Mouse (Mus musculus) CH12.LX (cell line): ENCODE measurements around the gene Ralb. TPM values are rescaled to one million over a fixed set of nuclear protein-coding genes. Genes with fewer than 3 reads are reported as not detected.

Experiments
- DNase-seq: peaks from one replicate; pipeline ENCODE4 v3.0.0-alpha.2; 2013; ENCODE audit errors: extremely low read depth
- H3K27ac ChIP-seq: 2 replicates; pipeline ENCODE4 v1.5.1; 2012; ENCODE audit warnings: low read depth, mild to moderate bottlenecking, control low read depth, moderate library complexity; ENCODE audit not compliant: insufficient read depth
- H3K27me3 ChIP-seq: replicated peaks from 2 replicates; pipeline ENCODE3; 2012; ENCODE audit warnings: inconsistent platforms
- H3K36me3 ChIP-seq, 2 experiments: replicated peaks in 1 of 2; 2 replicates each; pipeline versions ENCODE3 to v1.6.1; 2012; ENCODE audit warnings: inconsistent platforms in 1 of 2, low read length in 1 of 2, mild to moderate bottlenecking in 1 of 2, mixed read lengths in 1 of 2, moderate library complexity in 1 of 2; ENCODE audit not compliant: control insufficient read depth in 1 of 2, insufficient read depth in 1 of 2
- H3K4me1 ChIP-seq, 2 experiments: 2 replicates each; pipeline ENCODE4 v1.6.1; 2012; ENCODE audit warnings: inconsistent platforms in 1 of 2, moderate library complexity in 1 of 2; ENCODE audit not compliant: insufficient read depth in 2 of 2, control insufficient read depth in 1 of 2
- H3K4me2 ChIP-seq: 2 replicates; pipeline ENCODE4 v1.6.1; 2012; ENCODE audit warnings: low read depth, mild to moderate bottlenecking, control low read depth; ENCODE audit not compliant: poor library complexity, insufficient read depth, severe bottlenecking
- H3K4me3 ChIP-seq, 3 experiments: fragments of 150-350 bp in 1 of 3; sonication (generic) in 1 of 3; replicated peaks in 1 of 3; 2 replicates each; pipeline versions ENCODE3 to v1.5.1; 2011 to 2012; ENCODE audit warnings: low read depth in 2 of 3, low read length in 2 of 3, mild to moderate bottlenecking in 2 of 3, moderate library complexity in 2 of 3, control low read depth in 1 of 3, improper control_type of control experiment in 1 of 3, inconsistent platforms in 1 of 3, mixed read lengths in 1 of 3; ENCODE audit not compliant: poor library complexity in 1 of 3
- H3K79me2 ChIP-seq: replicated peaks from 2 replicates; pipeline ENCODE4 v1.6.1; 2012; ENCODE audit warnings: mild to moderate bottlenecking, moderate library complexity; ENCODE audit not compliant: control insufficient read depth, poor library complexity, insufficient read depth, severe bottlenecking; ENCODE audit errors: extremely low read depth
- H3K9ac ChIP-seq: 2 replicates; pipeline ENCODE4 v1.6.1; 2012; ENCODE audit warnings: low read depth, mild to moderate bottlenecking, control low read depth, moderate library complexity; ENCODE audit not compliant: insufficient read depth
- H3K9me3 ChIP-seq: replicated peaks from 2 replicates; pipeline ENCODE3; 2012; ENCODE audit warnings: low read length, inconsistent platforms, mixed read lengths
- BHLHE40 ChIP-seq: IDR thresholded peaks from 2 replicates; pipeline ENCODE4 v1.6.1; 2011; ENCODE audit warnings: mild to moderate bottlenecking, low read depth, low read length, improper control_type of control experiment
- CHD1 ChIP-seq: IDR thresholded peaks from 2 replicates; pipeline ENCODE4 v1.6.1; 2012; ENCODE audit warnings: low read depth, low read length, improper control_type of control experiment, inconsistent platforms
- CHD2 ChIP-seq: IDR thresholded peaks from 2 replicates; pipeline ENCODE4 v1.6.1; 2011; ENCODE audit warnings: low read length, improper control_type of control experiment
- CTCF ChIP-seq, 2 experiments: IDR thresholded peaks in 1 of 2; conservative IDR thresholded peaks in 1 of 2; 2 replicates each; pipeline ENCODE4 v1.5.1; 2011 to 2012; ENCODE audit warnings: low read depth in 2 of 2, low read length in 2 of 2, improper control_type of control experiment in 1 of 2, inconsistent platforms in 1 of 2, mild to moderate bottlenecking in 1 of 2, moderate library complexity in 1 of 2
- EP300 ChIP-seq: IDR thresholded peaks from 2 replicates; pipeline ENCODE4 v1.6.1; 2011; ENCODE audit warnings: low read length, improper control_type of control experiment
- ETS1 ChIP-seq: conservative IDR thresholded peaks from 2 replicates; pipeline ENCODE4 v1.6.1; 2012; ENCODE audit warnings: low read depth, mild to moderate bottlenecking, inconsistent platforms, low read length, improper control_type of control experiment, moderate library complexity
- GABPA ChIP-seq: IDR thresholded peaks from 2 replicates; pipeline ENCODE4 v1.6.1; 2012; ENCODE audit warnings: low read depth, low read length, improper control_type of control experiment, inconsistent platforms; ENCODE audit not compliant: insufficient replicate concordance
- HCFC1 ChIP-seq: IDR thresholded peaks from 2 replicates; pipeline ENCODE4 v1.6.1; 2012; ENCODE audit warnings: low read depth, mild to moderate bottlenecking, inconsistent platforms, low read length, improper control_type of control experiment
- IRF4 ChIP-seq: IDR thresholded peaks from 2 replicates; pipeline ENCODE4 v1.6.1; 2014; ENCODE audit warnings: low read depth, mild to moderate bottlenecking, inconsistent platforms, low read length, improper control_type of control experiment
- KAT2A ChIP-seq: IDR thresholded peaks from 2 replicates; pipeline ENCODE4 v1.6.1; 2012; ENCODE audit warnings: low read length, improper control_type of control experiment, inconsistent platforms; ENCODE audit not compliant: insufficient replicate concordance
- MAFK ChIP-seq: IDR thresholded peaks from 2 replicates; pipeline ENCODE4 v1.6.1; 2011; ENCODE audit warnings: low read length, improper control_type of control experiment; ENCODE audit not compliant: insufficient replicate concordance
- MAZ ChIP-seq: IDR thresholded peaks from 2 replicates; pipeline ENCODE4 v1.6.1; 2012; ENCODE audit warnings: low read depth, mild to moderate bottlenecking, inconsistent platforms, low read length, improper control_type of control experiment, moderate library complexity
- MXI1 ChIP-seq: IDR thresholded peaks from 2 replicates; pipeline ENCODE4 v1.6.1; 2011; ENCODE audit warnings: mild to moderate bottlenecking, low read depth, low read length, improper control_type of control experiment
- NELFE ChIP-seq: IDR thresholded peaks from 2 replicates; pipeline ENCODE4 v1.6.1; 2011; ENCODE audit warnings: low read depth, low read length, improper control_type of control experiment
- POLR2AphosphoS2 ChIP-seq: IDR thresholded peaks from 2 replicates; pipeline ENCODE4 v1.6.1; 2011; ENCODE audit warnings: low read depth, low read length, improper control_type of control experiment
- SMC3 ChIP-seq: IDR thresholded peaks from 2 replicates; pipeline ENCODE4 v1.6.1; 2011; ENCODE audit warnings: low read depth, low read length, improper control_type of control experiment
- TCF12 ChIP-seq: IDR thresholded peaks from 2 replicates; pipeline ENCODE4 v1.6.1; 2014; ENCODE audit warnings: low read depth, mild to moderate bottlenecking, inconsistent platforms, low read length, improper control_type of control experiment
- UBTF ChIP-seq: IDR thresholded peaks from 2 replicates; pipeline ENCODE4 v1.6.1; 2012; ENCODE audit warnings: low read depth, mild to moderate bottlenecking, inconsistent platforms, low read length, improper control_type of control experiment, moderate library complexity
- ZKSCAN1 ChIP-seq: IDR thresholded peaks from 2 replicates; pipeline ENCODE4 v1.6.1; 2012; ENCODE audit warnings: low read depth, inconsistent platforms, low read length, improper control_type of control experiment, borderline replicate concordance
- ZMIZ1 ChIP-seq: IDR thresholded peaks from 2 replicates; pipeline ENCODE4 v1.6.1; 2012; ENCODE audit warnings: low read depth, mild to moderate bottlenecking, inconsistent platforms, low read length, improper control_type of control experiment
- ZNF384 ChIP-seq: IDR thresholded peaks from 2 replicates; pipeline ENCODE4 v1.6.1; 2012; ENCODE audit warnings: low read depth, low read length, improper control_type of control experiment, inconsistent platforms
- dilution Hi-C: fragments of 300-500 bp; cut with MboI; formaldehyde crosslinking; loops from 2 replicates; pipeline ENCODE4 v1.14.3; 2020; ENCODE audit warnings: low sequenced_read_pairs; ENCODE audit not compliant: extremely low pct_unique_long_range_greater_than_20kb, extremely low pct_ligation_motif_present
- in situ Hi-C: fragments of 300-500 bp; cut with MboI; formaldehyde crosslinking; loops from 3 replicates; pipeline ENCODE4 v1.14.3; 2019; ENCODE audit warnings: low sequenced_read_pairs, low pct_ligation_motif_present, low pct_unique_long_range_greater_than_20kb, mixed read lengths
- polyA plus RNA-seq: library from polyadenylated mRNA; unstranded; fragments of >175 nt; gene quantifications from 2 replicates; pipeline ENCODE4 v1.2.1, GENCODE M21; 2012; ENCODE audit warnings: low read depth; ENCODE audit not compliant: insufficient read length
- total RNA-seq, 2 experiments: library from RNA; depleted of rRNA; stranded (reverse); fragments of 300-350 nt in 1 of 2; fragments of >200 nt in 1 of 2; gene quantifications; 2 replicates each; pipeline ENCODE4 v1.2.3; 2012 to 2014

Gene Ralb
- total and polyA plus RNA-seq, 3 experiments = 18.2 to 28.7 (median 22.9) TPM

GRCm38 (mm10) chr1:119503181-119503580, 1.4 kb downstream of the Ralb start:
- in situ Hi-C loops = no loop called here
- no peak overlapping the region for H3K4me2 ChIP-seq
- dilution Hi-C loops = no loop called here
- peaks cover 6 to 31% of the 10 kb centered on the region in 2 experiments; a peak in 3 of 4 replicates for H3K4me1 ChIP-seq
- peaks cover 0 to 19% of the 10 kb centered on the region in 2 experiments for H3K36me3 ChIP-seq
- peaks cover 16% of the 10 kb centered on the region for H3K27me3 ChIP-seq
- no peaks in the 10 kb centered on the region for H3K79me2 ChIP-seq
- no peak for DNase-seq
- no peak overlapping the region for H3K9ac ChIP-seq
- TF ChIP-seq GABPA (no peak), MXI1 (no peak), ZMIZ1 (no peak), HCFC1 (no peak), EP300 (no peak), MAZ (no peak), SMC3 (no peak), ETS1 (no peak), IRF4 (no peak), ZKSCAN1 (no peak), ZNF384 (no peak), CTCF (conservative IDR thresholded peaks at IDR 0.05 in 1 of 2, IDR thresholded peaks at IDR 0.05 in 1 of 2; ENCODE audit: low read depth in 2 of 2, low read length in 2 of 2) (no peak), MAFK (no peak), UBTF (no peak)
- H3K4me3 ChIP-seq = peak overlapping the region in 1 of 3 experiments; percentile 16
- H3K9me3 ChIP-seq = peaks cover 4% of the 10 kb centered on the region
- no peak overlapping the region for H3K27ac ChIP-seq

GRCm38 (mm10) chr1:119502729-119503128, 1.9 kb downstream of the Ralb start:
- Histone ChIP-seq H3K79me2 (no peaks in the 10 kb centered on the region), H3K4me3 (no peak overlapping the region), H3K27me3 (peaks cover 16% of the 10 kb centered on the region), H3K9me3 (peaks cover 4% of the 10 kb centered on the region), H3K9ac (no peak overlapping the region), H3K4me2 (no peak overlapping the region), H3K27ac (no peak overlapping the region), H3K36me3 (peaks cover 0 to 21% of the 10 kb centered on the region in 2 experiments), H3K4me1 (peaks cover 6 to 32% of the 10 kb centered on the region in 2 experiments; a peak in 3 of 4 replicates)
- in situ Hi-C loops (no loop called here), dilution Hi-C loops (no loop called here)
- TF ChIP-seq CHD1 (no peak), MAZ (no peak), POLR2AphosphoS2 (no peak), KAT2A (no peak), ZKSCAN1 (no peak), NELFE (no peak), TCF12 (no peak), CHD2 (no peak), BHLHE40 (no peak)
- DNase-seq = no peak
